Mouse (Mus musculus): ENCODE results near the gene Cpeb2. TPM values are rescaled to one million over a fixed set of nuclear protein-coding genes. Genes with fewer than 3 reads are reported as not detected.

Cpeb2 gene
- polyA plus RNA-seq (2015; fragmentation: Nextera tagmentation; extraction: Ambion mirVana) = 3.1 and 3.6 TPM in 2 replicates

GRCm38 (mm10) chr5:43232480-43233315 lies at the start of gene Cpeb2:
Gene Cpeb2, plus strand, starts transcription at chr5:43233170.
- H3K4me1 ChIP-seq (replicated peaks; ENCODE audit: control insufficient read depth, insufficient read depth, low read length) = no peaks in the 10 kb centered on the region
- WGBS = under 1% methylated on average over 72 of the region's 89 CpGs
- TF ChIP-seq CTCF (IDR thresholded peaks at IDR 0.05; ENCODE audit: low read depth) = no peak

GRCm38 (mm10) chr5:43183556-43183955 lies 49.4 kb upstream of the Cpeb2 start:
- H3K36me3 ChIP-seq (ENCODE audit: control insufficient read depth, insufficient read depth) = no peaks in the 10 kb centered on the region
- TF ChIP-seq CTCF (IDR thresholded peaks at IDR 0.05; ENCODE audit: low read depth) = no peak
- H3K9ac ChIP-seq (ENCODE audit: low read depth, low read length) = no peak overlapping the region
- no peaks in the 10 kb centered on the region for H3K9me3 ChIP-seq (ENCODE audit: control insufficient read depth)
- H3K4me2 ChIP-seq (replicated peaks; ENCODE audit: low read depth) = no peak overlapping the region
- H3K27ac ChIP-seq (ENCODE audit: low read depth, low read length) = no peak overlapping the region
- H3K4me3 ChIP-seq (ENCODE audit: low read depth, low read length) = no peak overlapping the region
- H3K27me3 ChIP-seq (replicated peaks; ENCODE audit: control insufficient read depth, insufficient read depth, low read length) = no peaks in the 10 kb centered on the region
- no peak for ATAC-seq
- H3K4me1 ChIP-seq (replicated peaks; ENCODE audit: control insufficient read depth, insufficient read depth, low read length) = no peaks in the 10 kb centered on the region

More at GRCm38 (mm10) chr5:43232480-43233315, at the start of gene Cpeb2:
- Histone ChIP-seq H3K27ac (ENCODE audit: low read depth, low read length) (peak within 1 kb of the TSS; percentile 97), H3K36me3 (ENCODE audit: control insufficient read depth, insufficient read depth) (no peaks in the 10 kb centered on the region), H3K9ac (ENCODE audit: low read depth, low read length) (peak within 1 kb of the TSS; percentile 93), H3K4me2 (replicated peaks; ENCODE audit: low read depth) (peak within 1 kb of the TSS; percentile 91), H3K4me3 (ENCODE audit: low read depth, low read length) (peak within 1 kb of the TSS; percentile 93), H3K27me3 (replicated peaks; ENCODE audit: control insufficient read depth, insufficient read depth, low read length) (no peaks in the 10 kb centered on the region), H3K9me3 (ENCODE audit: control insufficient read depth) (no peaks in the 10 kb centered on the region)
- ATAC-seq = peak; percentile 87

GRCm38 (mm10) chr5:43184834-43185233 lies 48.1 kb upstream of the Cpeb2 start:
- no peak overlapping the region for H3K9ac ChIP-seq (ENCODE audit: low read depth, low read length)
- no peaks in the 10 kb centered on the region for H3K4me1 ChIP-seq (replicated peaks; ENCODE audit: control insufficient read depth, insufficient read depth, low read length)
- H3K27me3 ChIP-seq (replicated peaks; ENCODE audit: control insufficient read depth, insufficient read depth, low read length) = no peaks in the 10 kb centered on the region
- no peak overlapping the region for H3K4me3 ChIP-seq (ENCODE audit: low read depth, low read length)
- TF ChIP-seq CTCF (IDR thresholded peaks at IDR 0.05; ENCODE audit: low read depth) = no peak
- no peak for ATAC-seq
- 73% methylated on average over 3 of the region's 3 CpGs for WGBS
- H3K27ac ChIP-seq (ENCODE audit: low read depth, low read length) = no peak overlapping the region
- H3K4me2 ChIP-seq (replicated peaks; ENCODE audit: low read depth) = no peak overlapping the region
- no peaks in the 10 kb centered on the region for H3K9me3 ChIP-seq (ENCODE audit: control insufficient read depth)
- no peaks in the 10 kb centered on the region for H3K36me3 ChIP-seq (ENCODE audit: control insufficient read depth, insufficient read depth)

GRCm38 (mm10) chr5:43185478-43185877 lies 47.5 kb upstream of the Cpeb2 start:
- WGBS = 82% methylated on average over 3 of the region's 3 CpGs
- H3K27ac ChIP-seq (ENCODE audit: low read depth, low read length) = no peak overlapping the region
- H3K4me3 ChIP-seq (ENCODE audit: low read depth, low read length) = no peak overlapping the region
- H3K36me3 ChIP-seq (ENCODE audit: control insufficient read depth, insufficient read depth) = no peaks in the 10 kb centered on the region
- TF ChIP-seq CTCF (IDR thresholded peaks at IDR 0.05; ENCODE audit: low read depth) = no peak
- H3K4me1 ChIP-seq (replicated peaks; ENCODE audit: control insufficient read depth, insufficient read depth, low read length) = no peaks in the 10 kb centered on the region
- H3K27me3 ChIP-seq (replicated peaks; ENCODE audit: control insufficient read depth, insufficient read depth, low read length) = no peaks in the 10 kb centered on the region
- ATAC-seq = no peak
- no peak overlapping the region for H3K4me2 ChIP-seq (replicated peaks; ENCODE audit: low read depth)
- no peaks in the 10 kb centered on the region for H3K9me3 ChIP-seq (ENCODE audit: control insufficient read depth)
- H3K9ac ChIP-seq (ENCODE audit: low read depth, low read length) = no peak overlapping the region

- Histone ChIP-seq H3K4me3 (ENCODE audit: low read depth, low read length) (no peak overlapping the region), H3K4me2 (replicated peaks; ENCODE audit: low read depth) (no peak overlapping the region), H3K27ac (ENCODE audit: low read depth, low read length) (no peak overlapping the region), H3K27me3 (replicated peaks; ENCODE audit: control insufficient read depth, insufficient read depth, low read length) (no peaks in the 10 kb centered on the region), H3K9me3 (ENCODE audit: control insufficient read depth) (no peaks in the 10 kb centered on the region), H3K9ac (ENCODE audit: low read depth, low read length) (no peak overlapping the region), H3K36me3 (ENCODE audit: control insufficient read depth, insufficient read depth) (no peaks in the 10 kb centered on the region), H3K4me1 (replicated peaks; ENCODE audit: control insufficient read depth, insufficient read depth, low read length) (no peaks in the 10 kb centered on the region)
- ATAC-seq = no peak
- no peak for TF ChIP-seq CTCF (IDR thresholded peaks at IDR 0.05; ENCODE audit: low read depth)
- 78% methylated on average over 4 of the region's 4 CpGs for WGBS
These were observed 32.3 kb upstream of the Cpeb2 start for GRCm38 (mm10) chr5:43200686-43201085.

- no peak for TF ChIP-seq CTCF (IDR thresholded peaks at IDR 0.05; ENCODE audit: low read depth)
- 79% methylated on average over 6 of the region's 6 CpGs for WGBS
These were observed 26.4 kb upstream of the Cpeb2 start for GRCm38 (mm10) chr5:43206495-43207053.

More at GRCm38 (mm10) chr5:43206495-43207053, 26.4 kb upstream of the Cpeb2 start:
- Histone ChIP-seq H3K36me3 (ENCODE audit: control insufficient read depth, insufficient read depth) (no peaks in the 10 kb centered on the region), H3K4me1 (replicated peaks; ENCODE audit: control insufficient read depth, insufficient read depth, low read length) (no peaks in the 10 kb centered on the region), H3K9ac (ENCODE audit: low read depth, low read length) (no peak overlapping the region), H3K27ac (ENCODE audit: low read depth, low read length) (no peak overlapping the region), H3K4me3 (ENCODE audit: low read depth, low read length) (no peak overlapping the region), H3K27me3 (replicated peaks; ENCODE audit: control insufficient read depth, insufficient read depth, low read length) (no peaks in the 10 kb centered on the region), H3K9me3 (ENCODE audit: control insufficient read depth) (no peaks in the 10 kb centered on the region), H3K4me2 (replicated peaks; ENCODE audit: low read depth) (no peak overlapping the region)
- no peak for ATAC-seq

Data from intestine, postnatal 0 days (tissue).